Mouse (Mus musculus) cerebellum, adult 2 months (tissue): ENCODE data around the gene Akap5. TPM values are rescaled to one million over a fixed set of nuclear protein-coding genes. Genes with fewer than 3 reads are reported as not detected.

Experiments used
- DNase-seq, 2 experiments: peaks; one replicate each; pipeline ENCODE4 v3.0.0; 2021
- H3K27ac ChIP-seq: fragments of 200-500 bp; 2 replicates; pipeline ENCODE4 v1.5.1; 2012; ENCODE audit warnings: low read length, control low read depth, inconsistent platforms; ENCODE audit not compliant: insufficient read depth
- H3K27me3 ChIP-seq: fragments of 200-500 bp; 2 replicates; pipeline ENCODE4 v1.6.1; 2012; ENCODE audit warnings: inconsistent platforms, mild to moderate bottlenecking, low read length, moderate library complexity; ENCODE audit not compliant: control insufficient read depth, insufficient read depth
- H3K4me1 ChIP-seq: fragments of 200-500 bp; 2 replicates; pipeline ENCODE4 v1.6.1; 2011; ENCODE audit warnings: low read length; ENCODE audit not compliant: control insufficient read depth, insufficient read depth
- H3K4me3 ChIP-seq: fragments of 200-500 bp; replicated peaks from 2 replicates; pipeline ENCODE3; 2011; ENCODE audit warnings: mild to moderate bottlenecking, low read depth, low read length, control low read depth; ENCODE audit not compliant: insufficient read depth
- CTCF ChIP-seq: fragments of 200-500 bp; IDR thresholded peaks from 2 replicates; pipeline ENCODE4 v1.5.1; 2011; ENCODE audit warnings: low read depth, mild to moderate bottlenecking, control low read depth, low read length, moderate library complexity, borderline replicate concordance; ENCODE audit not compliant: insufficient read depth
- POLR2A ChIP-seq: fragments of 200-500 bp; IDR thresholded peaks from 2 replicates; pipeline ENCODE4 v1.6.1; 2011; ENCODE audit warnings: low read length, control low read depth, borderline replicate concordance; ENCODE audit not compliant: insufficient read depth
- WGBS: fragments of 180-500 bp; shearing (Covaris S2); methylation state at CpG from one replicate; pipeline ENCODE4 v1.1.7; 2018; 5-methylcytosine and 5-hydroxymethylcytosine counted together
- polyA plus RNA-seq: library from polyadenylated mRNA; depleted of rRNA; stranded (reverse); fragments of >200 nt; gene quantifications from 2 replicates; pipeline ENCODE4 v1.2.3, GENCODE M21; 2012

Gene Akap5
- polyA plus RNA-seq, 1 experiment = 4.4 TPM

DNA sequence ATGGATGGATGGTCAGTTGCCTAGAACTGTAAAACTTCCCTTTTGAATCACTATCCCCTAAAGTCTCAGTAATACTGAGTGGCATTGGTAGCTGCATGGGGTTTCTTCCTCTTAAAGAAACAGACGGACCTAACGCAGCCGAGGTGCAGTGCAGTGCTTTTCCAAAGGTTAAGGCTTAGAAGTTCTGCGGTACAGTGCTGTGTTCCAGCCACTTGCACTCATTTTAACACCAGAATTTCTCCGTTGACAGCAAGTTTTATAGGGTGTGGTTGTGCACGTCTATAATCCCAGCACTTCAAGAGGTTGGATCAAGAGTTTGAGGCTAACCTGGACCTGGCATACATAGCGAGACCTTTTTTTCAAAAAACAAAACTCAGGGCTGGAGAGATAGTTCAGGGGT is 47.4 kb downstream of the Akap5 start:
- H3K27me3 ChIP-seq = no peaks in the 10 kb centered on the region
- H3K27ac ChIP-seq = no peak overlapping the region
- H3K4me3 ChIP-seq = no peak overlapping the region
- H3K4me1 ChIP-seq = no peaks in the 10 kb centered on the region; the same call in 1 of the 2 replicates
- no peak for TF ChIP-seq CTCF
- TF ChIP-seq POLR2A = no peak
- 69% methylated on average over 7 of the region's 7 CpGs for WGBS
- DNase-seq = no peak

- Histone ChIP-seq H3K4me3 (no peak overlapping the region), H3K27me3 (no peaks in the 10 kb centered on the region), H3K27ac (no peak overlapping the region), H3K4me1 (no peaks in the 10 kb centered on the region; the same call in 1 of the 2 replicates)
- DNase-seq = no peak
- TF ChIP-seq POLR2A (no peak), CTCF (no peak)
- 88% methylated on average over 5 of the region's 7 CpGs for WGBS
These were observed 48.5 kb downstream of the Akap5 start for GRCm38 (mm10) chr12:76372881-76373818.

- 72% methylated on average over 6 of the region's 6 CpGs for WGBS
- Histone ChIP-seq H3K27ac (no peak overlapping the region), H3K27me3 (no peaks in the 10 kb centered on the region), H3K4me1 (no peaks in the 10 kb centered on the region), H3K4me3 (no peak overlapping the region)
- no peak for DNase-seq
- TF ChIP-seq POLR2A = no peak
- no peak for TF ChIP-seq CTCF
These were observed 49.3 kb downstream of the Akap5 start for GRCm38 (mm10) chr12:76373991-76374390.

- TF ChIP-seq POLR2A (no peak), CTCF (no peak)
- no peaks in the 10 kb centered on the region for H3K27me3 ChIP-seq
- no peak overlapping the region for H3K27ac ChIP-seq
- 66% methylated on average over 4 of the region's 4 CpGs for WGBS
- H3K4me1 ChIP-seq = no peaks in the 10 kb centered on the region
- DNase-seq = no peak
- no peak overlapping the region for H3K4me3 ChIP-seq
These were observed 50.2 kb downstream of the Akap5 start for GRCm38 (mm10) chr12:76374911-76375310.

GRCm38 (mm10) chr12:76375506-76375905 is 50.8 kb downstream of the Akap5 start:
- no peaks in the 10 kb centered on the region for H3K27me3 ChIP-seq
- TF ChIP-seq CTCF (no peak), POLR2A (no peak)
- no peak overlapping the region for H3K4me3 ChIP-seq
- no peak for DNase-seq
- no peak overlapping the region for H3K27ac ChIP-seq
- WGBS = 88% methylated on average over 3 of the region's 3 CpGs
- no peaks in the 10 kb centered on the region for H3K4me1 ChIP-seq

DNA sequence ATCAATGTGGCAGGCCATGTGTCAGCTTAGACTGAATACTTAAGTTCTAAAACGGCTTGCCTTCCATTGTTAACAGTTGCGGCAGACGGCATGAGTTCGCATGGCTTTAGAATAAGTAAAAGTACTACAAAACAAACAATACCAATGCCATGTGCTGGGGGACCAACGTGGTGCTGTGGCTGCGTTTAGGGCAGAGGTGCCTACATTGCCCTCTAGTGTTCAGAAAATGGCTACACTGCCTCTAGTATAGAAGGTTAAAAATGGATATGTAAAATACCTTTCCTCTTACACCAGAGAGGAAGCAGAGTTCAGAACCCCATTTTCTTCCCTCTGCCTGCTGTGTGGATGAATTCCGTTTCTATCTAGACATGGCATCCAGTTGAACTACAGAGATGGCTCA is 52.0 kb downstream of the Akap5 start:
- 50% methylated on average over 7 of the region's 7 CpGs for WGBS
- DNase-seq = no peak
- Histone ChIP-seq H3K4me3 (no peak overlapping the region), H3K27me3 (no peaks in the 10 kb centered on the region), H3K4me1 (no peaks in the 10 kb centered on the region), H3K27ac (no peak overlapping the region)
- TF ChIP-seq CTCF = peak; percentile 61; the same call in 1 of the 2 replicates
- no peak for TF ChIP-seq POLR2A

DNA sequence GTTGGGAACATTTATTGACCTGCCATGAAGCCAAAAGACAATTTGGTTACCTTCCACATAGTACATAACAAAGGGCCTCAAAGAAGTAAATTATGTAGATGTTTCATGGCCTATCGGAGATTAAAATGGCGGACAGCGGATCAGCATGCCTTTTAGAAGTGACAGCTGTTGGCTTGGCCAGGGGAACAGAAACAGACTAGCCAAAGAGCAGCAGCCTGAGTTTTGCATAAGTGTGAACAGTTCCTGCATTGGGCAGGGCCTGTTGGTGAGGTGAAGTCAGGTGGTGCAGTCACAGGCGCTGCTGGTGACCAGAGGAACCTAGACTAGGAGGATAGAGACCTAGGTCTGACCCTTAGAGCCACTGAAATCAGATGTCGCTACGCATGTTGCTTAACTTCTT is 52.4 kb downstream of the Akap5 start:
- TF ChIP-seq CTCF = no peak
- TF ChIP-seq POLR2A = no peak
- H3K27ac ChIP-seq = no peak overlapping the region
- WGBS = 76% methylated on average over 6 of the region's 6 CpGs

DNA sequence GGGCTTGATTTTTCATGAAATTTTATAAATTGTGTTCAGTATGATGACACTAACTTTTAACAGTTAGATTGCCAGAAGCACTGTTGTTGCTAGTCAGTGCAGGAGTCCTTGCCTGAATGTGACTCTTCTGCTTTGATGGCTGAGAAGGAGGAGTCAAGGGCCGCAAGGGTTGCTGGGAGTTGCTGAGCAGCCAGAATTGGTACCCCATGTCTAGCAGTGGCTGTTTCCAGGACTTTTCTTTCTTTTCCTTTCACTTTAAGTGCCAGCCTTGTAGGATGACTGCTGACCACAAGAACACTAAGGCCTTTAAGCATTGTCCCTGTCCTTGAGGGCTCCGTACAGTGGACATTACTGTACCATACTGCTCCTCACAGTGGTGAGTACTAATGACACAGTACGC is 53.0 kb downstream of the Akap5 start:
- no peak overlapping the region for H3K4me3 ChIP-seq
- 81% methylated on average over 3 of the region's 3 CpGs for WGBS
- H3K27ac ChIP-seq = no peak overlapping the region
- no peaks in the 10 kb centered on the region for H3K27me3 ChIP-seq
- TF ChIP-seq POLR2A = no peak
- TF ChIP-seq CTCF = no peak
- no peak for DNase-seq
- no peaks in the 10 kb centered on the region for H3K4me1 ChIP-seq

More for the DNA sequence above, 52.4 kb downstream of the Akap5 start:
- DNase-seq = no peak
- no peaks in the 10 kb centered on the region for H3K4me1 ChIP-seq
- no peaks in the 10 kb centered on the region for H3K27me3 ChIP-seq
- H3K4me3 ChIP-seq = no peak overlapping the region

DNA sequence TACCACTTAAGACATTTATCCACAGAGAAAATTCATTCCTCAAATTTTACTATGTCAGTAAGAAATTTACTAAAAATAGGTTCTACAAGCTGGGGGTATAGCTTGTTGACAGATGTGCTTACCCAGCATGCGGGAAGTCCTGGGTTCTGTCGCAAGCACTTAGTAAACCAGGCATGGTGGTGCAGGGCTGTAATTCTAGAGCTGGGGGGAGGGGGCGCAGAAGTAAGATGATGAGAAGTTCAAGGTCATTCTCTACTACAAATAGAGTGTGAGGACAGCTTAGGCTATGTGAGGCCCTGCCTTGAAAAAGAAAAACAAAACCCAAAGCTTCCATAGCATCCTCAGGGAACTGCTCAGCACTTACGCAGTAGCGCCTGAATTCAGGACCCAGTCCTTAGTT is 53.9 kb downstream of the Akap5 start:
- Histone ChIP-seq H3K27me3 (no peaks in the 10 kb centered on the region), H3K27ac (no peak overlapping the region), H3K4me3 (no peak overlapping the region), H3K4me1 (no peaks in the 10 kb centered on the region)
- 89% methylated on average over 5 of the region's 5 CpGs for WGBS
- no peak for DNase-seq
- TF ChIP-seq CTCF = no peak
- TF ChIP-seq POLR2A = no peak
